Mouse (Mus musculus) midbrain, embryonic 11.5 days (tissue): Measurements from ENCODE around the gene Pax2. TPM values are rescaled to one million over a fixed set of nuclear protein-coding genes. Genes with fewer than 3 reads are reported as not detected.

Source experiments
- ATAC-seq: fragments of 200-750 bp; cut with Nextera tagmentation; 2 replicates; pipeline ENCODE4 v1.8.0; 2017; ENCODE audit warnings: moderate TSS enrichment, moderate library complexity; ENCODE audit not compliant: low FRiP score
- DNase-seq: peaks from one replicate; pipeline ENCODE4 v3.0.0; 2015; ENCODE audit warnings: low spot score; ENCODE audit errors: missing footprints
- H3K27ac ChIP-seq: fragments of 300-500 bp; sonication (generic); 2 replicates; pipeline ENCODE4 v1.5.1; 2014; ENCODE audit warnings: low read depth, low read length
- H3K27me3 ChIP-seq: fragments of 300-500 bp; sonication (generic); 2 replicates; pipeline ENCODE4 v1.6.1; 2014; ENCODE audit warnings: mild to moderate bottlenecking, low read length, moderate library complexity, mixed read lengths; ENCODE audit not compliant: control insufficient read depth, insufficient read depth
- H3K36me3 ChIP-seq: fragments of 300-500 bp; sonication (generic); 2 replicates; pipeline ENCODE4 v1.6.1; 2014; ENCODE audit warnings: mild to moderate bottlenecking, low read length, moderate library complexity, mixed read lengths; ENCODE audit not compliant: control insufficient read depth, insufficient read depth
- H3K4me1 ChIP-seq: fragments of 300-500 bp; sonication (generic); 2 replicates; pipeline ENCODE4 v1.6.1; 2014; ENCODE audit warnings: low read length; ENCODE audit not compliant: control insufficient read depth, insufficient read depth
- H3K4me2 ChIP-seq: fragments of 300-500 bp; sonication (generic); 2 replicates; pipeline ENCODE4 v1.6.1; 2014; ENCODE audit warnings: mild to moderate bottlenecking, moderate library complexity
- H3K4me3 ChIP-seq: fragments of 300-500 bp; sonication (generic); 2 replicates; pipeline ENCODE4 v1.5.1; 2014; ENCODE audit warnings: low read depth, low read length
- H3K9ac ChIP-seq: fragments of 300-500 bp; sonication (generic); 2 replicates; pipeline ENCODE4 v1.6.1; 2014; ENCODE audit warnings: low read length
- H3K9me3 ChIP-seq: fragments of 300-500 bp; sonication (generic); 2 replicates; pipeline ENCODE4 v1.6.1; 2016; ENCODE audit warnings: low read length; ENCODE audit not compliant: control insufficient read depth
- WGBS: fragments of 180-500 bp; shearing (Covaris S2); extraction: QIAGEN DNeasy Blood & Tissue Kit; methylation state at CpG from one replicate; pipeline ENCODE4 v1.1.7; 2014; 5-methylcytosine and 5-hydroxymethylcytosine counted together
- polyA plus RNA-seq: library from polyadenylated mRNA; unstranded; fragments of >200 nt; fragmentation: Nextera tagmentation; extraction: Ambion mirVana; gene quantifications from 2 replicates; pipeline ENCODE4 v1.2.1, GENCODE M21; 2014

The Pax2 gene
- polyA plus RNA-seq, 1 experiment from 2014 or later: 0.34 TPM

DNA sequence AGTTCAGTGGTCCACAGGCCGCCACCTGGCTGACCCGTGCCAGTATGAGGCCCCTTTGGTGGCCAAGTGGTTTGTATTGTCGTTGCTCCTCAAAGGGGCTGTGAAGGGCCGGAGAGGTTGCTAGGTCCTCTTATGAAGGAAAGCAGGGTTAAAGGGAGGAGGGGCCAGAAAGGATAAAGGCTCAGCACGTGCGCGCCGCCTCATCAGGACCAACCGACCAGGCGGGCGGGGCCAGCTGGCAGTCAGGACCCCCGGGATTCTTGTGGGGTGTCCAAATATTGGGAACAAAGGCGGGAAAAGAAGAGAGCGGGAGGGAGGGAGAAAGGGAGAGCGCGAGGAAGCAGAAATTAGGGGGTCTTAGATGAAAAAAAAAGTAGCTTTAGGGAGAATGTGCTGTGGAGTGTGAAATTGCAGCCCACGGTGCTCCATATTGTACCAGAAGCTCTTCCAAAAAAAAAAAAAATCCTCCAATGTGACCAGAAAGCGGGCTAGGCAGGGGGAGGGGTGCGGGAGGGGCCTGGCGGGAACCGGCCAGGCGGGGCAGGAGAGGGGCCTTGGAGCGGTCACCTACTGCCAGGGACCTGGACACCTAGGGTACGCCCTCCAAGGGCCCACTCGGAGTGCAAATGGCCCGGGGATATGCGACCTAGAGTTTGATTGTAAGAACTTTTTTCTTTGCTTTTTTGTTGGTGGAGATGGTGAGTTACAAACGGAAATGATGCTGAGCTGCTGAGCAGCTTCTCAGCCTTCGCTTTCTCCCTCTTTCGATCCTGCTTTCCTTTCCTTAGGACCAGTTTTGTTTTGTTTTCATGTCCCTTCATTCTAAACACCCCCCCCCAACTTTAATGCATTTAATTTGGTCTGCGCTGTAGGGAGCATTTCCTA, 3.5 kb upstream of the Pax2 start:
- H3K9me3 ChIP-seq: no peaks in the 10 kb centered on the region
- DNase-seq (peak; percentile 93), ATAC-seq (no peak)
- H3K36me3 ChIP-seq: no peaks in the 10 kb centered on the region
- no peak overlapping the region for H3K9ac ChIP-seq
- no peak overlapping the region for H3K4me2 ChIP-seq
- no peak overlapping the region for H3K4me3 ChIP-seq
- under 1% methylated on average over 31 of the region's 31 CpGs for WGBS
- H3K27me3 ChIP-seq: peaks cover 99% of the 10 kb centered on the region
- H3K27ac ChIP-seq: no peak overlapping the region
- H3K4me1 ChIP-seq: peaks cover 27% of the 10 kb centered on the region

DNA sequence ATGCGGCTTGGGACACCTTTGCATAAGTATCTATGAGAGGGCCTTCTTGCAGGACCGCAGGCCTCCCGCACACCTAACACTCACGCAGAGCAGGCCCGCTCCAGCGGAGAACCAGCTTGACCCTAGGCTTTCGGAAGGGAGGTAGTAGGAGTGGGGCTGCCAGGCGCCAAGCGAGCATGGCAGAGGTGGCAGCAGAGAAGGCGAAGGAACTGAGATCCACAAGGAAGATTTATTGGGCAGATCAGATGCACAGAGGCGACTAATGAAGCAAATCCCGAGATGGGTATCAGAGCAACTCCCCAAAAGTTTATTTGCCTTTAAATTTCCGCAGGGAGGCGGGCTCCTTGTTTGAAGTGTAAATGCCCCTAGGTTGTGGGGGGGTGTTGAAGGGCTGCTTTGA, 2.5 kb upstream of the Pax2 start:
- DNase-seq (peak; percentile 93), ATAC-seq (no peak)
- WGBS: 1% methylated on average over 14 of the region's 14 CpGs
- Histone ChIP-seq H3K27me3 (peaks cover 97% of the 10 kb centered on the region), H3K4me3 (no peak overlapping the region), H3K36me3 (no peaks in the 10 kb centered on the region), H3K9ac (no peak overlapping the region), H3K9me3 (no peaks in the 10 kb centered on the region), H3K4me1 (peaks cover 29% of the 10 kb centered on the region), H3K27ac (no peak overlapping the region), H3K4me2 (no peak overlapping the region)

DNA sequence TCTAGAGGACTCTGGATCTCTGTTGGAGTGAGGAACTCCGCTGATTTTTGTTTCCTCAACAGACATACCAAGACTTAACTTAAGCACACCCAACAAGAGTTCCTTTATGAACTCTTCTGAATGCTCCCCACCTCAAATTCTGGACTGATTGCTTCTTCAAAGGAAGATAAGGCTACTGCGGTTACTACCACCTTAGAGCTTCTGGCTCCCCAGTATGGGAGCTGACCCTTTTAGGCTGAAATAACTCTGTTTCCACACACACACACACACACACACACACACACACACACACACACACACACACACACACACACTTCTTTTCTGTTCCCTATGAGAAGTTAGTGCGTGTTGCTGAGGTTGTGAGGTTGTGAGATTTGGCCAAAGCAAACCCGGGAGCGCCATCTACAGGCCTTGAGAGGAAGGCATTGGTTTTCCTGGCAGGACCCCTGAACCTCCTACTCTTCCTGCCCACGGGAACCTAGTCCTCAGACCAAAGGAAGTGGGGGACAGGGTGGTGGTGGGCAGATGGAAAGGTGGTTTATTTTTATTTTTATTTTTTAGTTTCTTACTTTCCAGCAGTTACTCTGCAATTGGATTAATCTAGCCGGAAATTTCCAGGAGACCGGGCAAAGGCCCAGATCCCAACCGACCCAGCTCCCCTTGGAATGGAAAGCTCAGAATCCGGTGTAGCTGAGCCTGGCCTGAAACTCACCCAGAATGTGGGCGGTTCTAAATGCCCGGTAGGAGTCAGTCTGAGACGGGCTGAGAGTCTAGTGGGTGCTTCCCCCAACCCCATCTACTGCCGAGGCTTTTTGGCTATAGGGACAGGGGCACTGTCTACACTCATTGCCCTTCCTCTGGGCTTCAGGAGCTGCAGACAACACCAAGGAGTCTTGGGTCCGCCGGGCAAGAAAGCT, 1.1 kb upstream of the Pax2 start:
- no peak overlapping the region for H3K9ac ChIP-seq
- H3K4me1 ChIP-seq: peaks cover 37% of the 10 kb centered on the region
- H3K4me2 ChIP-seq: no peak overlapping the region

DNA sequence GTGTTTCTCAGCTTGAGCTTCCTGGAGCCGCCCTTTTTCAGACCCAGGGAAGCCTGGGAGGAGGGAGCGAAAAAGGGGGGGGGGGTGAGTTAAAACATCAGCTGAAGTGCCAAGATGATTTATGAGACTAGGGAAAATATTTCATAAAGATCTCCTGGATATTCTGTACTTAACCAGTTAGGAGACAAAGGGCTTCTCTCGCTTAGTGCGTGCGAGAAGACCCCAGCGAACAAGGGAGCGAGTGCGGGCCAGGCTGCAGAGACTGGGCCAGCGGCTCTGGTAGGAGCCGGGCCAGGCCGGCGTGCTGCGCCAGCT, 510 bp upstream of the Pax2 start:
- peaks cover 96% of the 10 kb centered on the region for H3K27me3 ChIP-seq
- peak overlapping the region; percentile 32; the same call in 1 of the 2 replicates for H3K4me3 ChIP-seq
- H3K4me2 ChIP-seq: peak overlapping the region; percentile 82; the same call in 1 of the 2 replicates
- WGBS: under 1% methylated on average over 13 of the region's 13 CpGs
- peaks cover 37% of the 10 kb centered on the region for H3K4me1 ChIP-seq
- no peak overlapping the region for H3K9ac ChIP-seq
- no peaks in the 10 kb centered on the region for H3K9me3 ChIP-seq
- no peak overlapping the region for H3K27ac ChIP-seq
- H3K36me3 ChIP-seq: no peaks in the 10 kb centered on the region
- ATAC-seq (no peak), DNase-seq (no peak)

More for the DNA sequence above, 1.1 kb upstream of the Pax2 start:
- DNase-seq (peak; percentile 95), ATAC-seq (no peak)
- no peaks in the 10 kb centered on the region for H3K36me3 ChIP-seq
- H3K9me3 ChIP-seq: no peaks in the 10 kb centered on the region
- H3K27ac ChIP-seq: no peak overlapping the region
- no peak overlapping the region for H3K4me3 ChIP-seq
- 2% methylated on average over 16 of the region's 16 CpGs for WGBS
- H3K27me3 ChIP-seq: peaks cover 96% of the 10 kb centered on the region

DNA sequence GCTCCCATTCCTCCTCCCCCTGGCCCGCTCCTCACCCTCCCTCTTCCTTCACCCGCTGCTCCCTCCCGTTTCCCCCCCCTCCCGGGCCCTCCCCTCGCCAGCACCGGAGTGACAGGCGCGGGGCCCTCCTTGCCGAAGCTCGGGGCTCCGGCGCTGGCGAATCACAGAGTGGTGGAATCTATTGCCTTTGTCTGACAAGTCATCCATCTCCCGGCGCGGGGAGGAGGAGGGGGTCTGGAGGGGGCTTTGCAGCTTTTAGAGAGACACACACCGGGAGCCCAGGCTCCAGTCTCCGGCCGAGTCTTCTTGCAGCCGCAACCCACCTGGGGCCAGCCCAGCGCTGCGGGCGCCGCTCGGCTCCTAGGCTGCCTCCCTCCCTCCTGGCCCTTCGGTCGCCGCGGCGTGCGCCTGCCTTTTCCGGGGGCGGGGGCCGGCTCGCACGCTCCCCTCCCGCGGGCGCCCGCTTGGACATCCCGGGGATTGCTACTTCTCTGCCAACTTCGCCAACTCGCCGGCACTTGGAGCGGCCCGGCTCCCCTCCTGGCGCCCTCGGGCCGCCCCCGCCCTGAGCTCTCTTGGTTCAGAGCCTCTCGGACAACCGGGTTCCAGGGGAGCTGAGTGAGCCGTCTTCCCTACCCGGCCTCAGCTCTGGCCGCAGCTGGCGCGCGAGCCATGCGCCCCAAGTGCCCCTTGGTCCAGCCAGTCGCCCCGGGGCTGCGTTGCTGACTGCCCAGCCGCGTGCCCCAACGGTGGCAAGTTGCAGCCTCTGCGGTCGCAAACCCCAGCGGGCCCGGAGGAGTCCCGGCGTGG, 781 bp downstream of the Pax2 start:
- DNase-seq: peak; percentile 96
- under 1% methylated on average over 69 of the region's 71 CpGs for WGBS
- Histone ChIP-seq H3K4me2 (peak overlapping the region; percentile 82), H3K4me3 (peak overlapping the region; percentile 32), H3K9me3 (no peaks in the 10 kb centered on the region), H3K27me3 (peaks cover 96% of the 10 kb centered on the region), H3K36me3 (no peaks in the 10 kb centered on the region), H3K27ac (no peak overlapping the region), H3K9ac (peak overlapping the region; percentile 56), H3K4me1 (peaks cover 34% of the 10 kb centered on the region)
- ATAC-seq: peak; percentile 69

DNA sequence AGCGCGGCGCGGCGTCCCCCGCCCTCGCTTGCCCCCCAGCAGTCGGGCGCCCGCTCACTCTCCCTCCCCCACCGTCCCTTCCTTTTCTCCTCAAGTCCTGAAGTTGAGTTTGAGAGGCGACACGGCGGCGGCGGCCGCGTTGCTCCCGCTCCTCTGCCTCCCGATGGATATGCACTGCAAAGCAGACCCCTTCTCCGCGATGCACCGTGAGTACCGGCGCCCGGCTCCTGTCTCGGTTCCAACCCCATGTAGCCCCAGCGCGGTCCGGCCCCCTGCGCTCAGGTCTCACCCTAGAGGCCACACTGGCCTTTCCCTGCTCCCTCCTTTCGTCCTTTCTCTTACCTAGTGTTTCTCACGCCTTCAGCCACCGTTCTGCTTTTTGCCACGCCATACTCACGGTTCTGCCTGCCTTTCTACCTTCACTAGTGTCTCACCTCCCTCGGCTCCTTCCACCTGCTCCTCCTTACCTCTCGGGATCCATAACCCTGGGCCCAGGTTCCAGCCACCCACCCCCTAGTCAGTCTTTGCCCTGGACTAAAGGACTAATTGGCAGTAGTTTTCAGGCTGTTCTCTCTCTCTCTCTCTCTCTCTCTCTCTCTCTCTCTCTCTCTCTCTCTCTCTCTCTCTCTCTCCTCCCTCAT, 1.5 kb downstream of the Pax2 start:
- Histone ChIP-seq H3K36me3 (no peaks in the 10 kb centered on the region), H3K4me2 (peak overlapping the region; percentile 82), H3K9me3 (no peaks in the 10 kb centered on the region), H3K4me3 (peak overlapping the region; percentile 32), H3K9ac (peak overlapping the region; percentile 56), H3K27me3 (peaks cover 96% of the 10 kb centered on the region), H3K4me1 (peaks cover 29% of the 10 kb centered on the region), H3K27ac (no peak overlapping the region)
- DNase-seq (peak; percentile 96), ATAC-seq (no peak; the same call in 1 of the 2 replicates)
- WGBS: under 1% methylated on average over 33 of the region's 38 CpGs

DNA sequence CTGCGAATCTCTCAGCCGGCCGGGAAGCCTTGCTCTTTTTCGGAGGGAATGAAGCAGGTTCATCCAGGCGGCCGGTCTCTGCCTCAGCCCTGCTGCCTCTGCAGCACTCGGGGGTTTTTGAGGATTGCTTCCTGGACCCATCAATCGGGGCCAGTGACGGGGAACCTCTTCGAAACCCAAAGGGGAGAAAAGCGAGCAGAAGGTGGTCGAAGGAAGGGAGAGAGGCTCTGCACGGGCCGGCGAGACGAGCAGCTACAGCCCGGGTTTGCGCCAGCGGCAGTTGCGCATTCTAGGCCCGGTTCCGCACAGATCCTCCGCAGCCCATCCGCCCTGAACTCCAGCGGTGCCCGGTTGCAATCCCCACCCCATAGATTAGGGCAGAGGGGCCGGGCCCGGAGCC, 3.0 kb downstream of the Pax2 start:
- Histone ChIP-seq H3K9me3 (no peaks in the 10 kb centered on the region), H3K4me3 (peak overlapping the region; percentile 10; the same call in 1 of the 2 replicates), H3K36me3 (no peaks in the 10 kb centered on the region), H3K9ac (peak overlapping the region; percentile 20; the same call in 1 of the 2 replicates), H3K27me3 (peaks cover 96% of the 10 kb centered on the region), H3K27ac (no peak overlapping the region), H3K4me1 (peaks cover 22% of the 10 kb centered on the region), H3K4me2 (peak overlapping the region; percentile 10)
- ATAC-seq (no peak), DNase-seq (peak; percentile 95)
- WGBS: under 1% methylated on average over 28 of the region's 28 CpGs

DNA sequence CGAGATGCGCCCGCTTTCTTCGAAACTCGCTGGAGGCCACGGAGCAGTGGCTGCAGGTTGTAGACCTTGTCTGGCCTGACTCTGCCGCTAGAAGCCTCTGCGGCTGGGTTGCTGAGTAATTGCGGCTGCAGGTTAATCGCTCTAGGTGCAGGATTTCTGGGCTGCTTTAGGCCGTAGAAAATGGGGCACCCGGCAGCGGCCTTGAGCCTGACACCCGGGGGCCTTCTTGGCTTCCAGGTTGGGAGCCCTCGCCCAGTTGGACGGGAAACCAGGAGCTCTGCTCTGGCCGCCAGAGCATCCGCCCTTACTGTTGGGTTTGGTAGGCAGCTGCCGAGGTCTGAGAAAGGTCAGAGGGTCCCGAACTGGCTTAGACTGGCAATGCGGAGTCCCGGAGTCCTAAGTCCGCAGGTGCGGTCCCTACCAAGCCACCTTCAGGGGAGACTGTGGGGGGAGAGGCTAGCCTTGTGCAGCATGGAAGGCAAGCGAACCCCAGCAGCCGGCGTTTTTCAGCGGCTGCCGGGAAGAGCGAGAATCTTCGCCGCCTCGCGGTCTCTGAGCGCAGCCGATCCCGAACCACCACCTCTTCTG, 3.8 kb downstream of the Pax2 start:
- peaks cover 93% of the 10 kb centered on the region for H3K27me3 ChIP-seq
- H3K4me1 ChIP-seq: peaks cover 22% of the 10 kb centered on the region
- peak overlapping the region; percentile 10 for H3K4me2 ChIP-seq
- no peaks in the 10 kb centered on the region for H3K36me3 ChIP-seq
- no peak overlapping the region for H3K9ac ChIP-seq
- no peak for ATAC-seq
- no peak overlapping the region for H3K27ac ChIP-seq
- peak; percentile 97 for DNase-seq
- peak overlapping the region; percentile 10; the same call in 1 of the 2 replicates for H3K4me3 ChIP-seq
- WGBS: under 1% methylated on average over 37 of the region's 37 CpGs
- no peaks in the 10 kb centered on the region for H3K9me3 ChIP-seq
